Mouse (Mus musculus) testis, adult 2 months (tissue): ENCODE results near the gene 1700017B05Rik.

Experiments used
- CTCF ChIP-seq: fragments of 200-500 bp; IDR thresholded peaks from 2 replicates; pipeline ENCODE4 v1.5.1; 2012; ENCODE audit warnings: low read depth, mild to moderate bottlenecking, inconsistent platforms, low read length, moderate library complexity; ENCODE audit not compliant: control insufficient read depth, insufficient read depth, insufficient replicate concordance
- POLR2A ChIP-seq: fragments of 200-500 bp; IDR thresholded peaks from 2 replicates; pipeline ENCODE4 v1.6.1; 2012; ENCODE audit warnings: low read depth, mild to moderate bottlenecking, inconsistent platforms, low read length, moderate library complexity; ENCODE audit not compliant: control insufficient read depth

- TF ChIP-seq POLR2A: peak; percentile 25; the same call in 1 of the 2 replicates
- TF ChIP-seq CTCF: peak; percentile 89; the same call in 1 of the 2 replicates
Observed at GRCm38 (mm10) chr9:57259736-57260135, 2.7 kb downstream of the 1700017B05Rik start.
